Mouse (Mus musculus): ENCODE data around the gene Gdf9. TPM values are rescaled to one million over a fixed set of nuclear protein-coding genes. Genes with fewer than 3 reads are reported as not detected.

Gene Gdf9
- polyA plus RNA-seq, 1 experiment from 2014 or later: 0.82 TPM

DNA sequence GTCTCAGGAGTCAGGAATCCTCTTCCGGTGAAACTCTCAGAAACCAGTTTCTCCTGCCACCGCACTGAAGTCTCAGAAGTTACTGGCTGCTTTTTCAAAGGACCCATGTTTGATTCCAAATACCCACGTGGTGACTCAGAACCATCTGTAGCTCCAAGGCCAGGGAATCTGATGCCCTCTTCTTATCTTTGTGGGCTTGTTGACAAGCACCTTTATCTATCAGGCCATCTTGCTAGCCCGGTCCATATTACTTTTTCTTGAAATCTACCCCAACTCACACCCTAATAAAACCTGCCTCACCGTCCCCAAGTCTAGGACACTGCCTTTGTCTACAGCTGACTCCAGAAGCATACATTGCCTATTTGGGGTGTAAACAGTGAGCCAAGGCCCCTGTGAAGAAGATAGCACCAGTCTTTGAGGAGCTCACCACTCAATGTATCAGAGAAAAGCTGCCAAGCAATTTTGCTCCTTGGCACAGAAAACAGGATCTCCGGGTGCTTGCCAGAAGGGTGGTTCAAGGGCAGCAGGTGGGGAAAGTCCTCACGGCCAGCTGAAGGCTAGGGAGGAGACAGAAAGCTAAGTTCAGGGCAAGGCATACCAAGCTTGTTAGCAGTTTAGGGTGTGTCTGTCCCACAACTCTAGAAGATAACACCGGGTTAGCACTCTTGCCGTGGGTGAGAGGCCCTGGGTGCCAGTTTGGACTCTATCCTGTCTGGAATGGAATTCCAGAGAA lies 52.5 kb downstream of the Gdf9 start:
- H3K4me3 ChIP-seq: no peak overlapping the region
- WGBS: 79% methylated on average over 9 of the region's 9 CpGs
- H3K4me1 ChIP-seq: peaks cover 36% of the 10 kb centered on the region
- H3K36me3 ChIP-seq (replicated peaks): no peaks in the 10 kb centered on the region; the same call in 1 of the 2 replicates
- no peak overlapping the region for H3K27ac ChIP-seq (replicated peaks)
- H3K9me3 ChIP-seq: peaks cover 8% of the 10 kb centered on the region
- peaks cover 80% of the 10 kb centered on the region for H3K27me3 ChIP-seq (replicated peaks; ENCODE audit: low read depth, poor library complexity, severe bottlenecking)
- no peak for DNase-seq (ENCODE audit: low spot score)

DNA sequence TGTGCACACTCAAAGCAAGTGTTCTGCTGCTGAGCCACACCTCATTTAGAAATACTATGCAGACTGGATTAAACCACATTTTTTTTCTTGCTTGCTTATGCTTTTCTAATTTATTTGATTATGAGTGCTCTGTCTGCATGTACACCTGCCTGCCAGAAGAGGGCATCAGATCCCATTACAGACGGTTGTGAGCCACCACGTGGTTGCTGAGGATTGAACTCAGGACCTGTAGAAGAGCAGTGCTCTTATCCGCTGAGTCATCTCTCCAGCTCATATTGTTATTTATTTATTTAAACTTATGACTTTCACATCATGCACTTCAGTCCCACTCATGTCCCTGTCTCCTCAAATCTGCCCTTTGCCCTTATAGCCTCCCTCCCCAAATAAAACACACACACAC lies 54.9 kb downstream of the Gdf9 start:
- Histone ChIP-seq H3K4me1 (peaks cover 24% of the 10 kb centered on the region), H3K36me3 (replicated peaks) (no peaks in the 10 kb centered on the region), H3K27ac (replicated peaks) (no peak overlapping the region), H3K27me3 (replicated peaks; ENCODE audit: low read depth, poor library complexity, severe bottlenecking) (peaks cover 71% of the 10 kb centered on the region), H3K9me3 (no peaks in the 10 kb centered on the region), H3K4me3 (no peak overlapping the region)
- DNase-seq (ENCODE audit: low spot score): no peak
- WGBS: 41% methylated on average over 3 of the region's 3 CpGs

DNA sequence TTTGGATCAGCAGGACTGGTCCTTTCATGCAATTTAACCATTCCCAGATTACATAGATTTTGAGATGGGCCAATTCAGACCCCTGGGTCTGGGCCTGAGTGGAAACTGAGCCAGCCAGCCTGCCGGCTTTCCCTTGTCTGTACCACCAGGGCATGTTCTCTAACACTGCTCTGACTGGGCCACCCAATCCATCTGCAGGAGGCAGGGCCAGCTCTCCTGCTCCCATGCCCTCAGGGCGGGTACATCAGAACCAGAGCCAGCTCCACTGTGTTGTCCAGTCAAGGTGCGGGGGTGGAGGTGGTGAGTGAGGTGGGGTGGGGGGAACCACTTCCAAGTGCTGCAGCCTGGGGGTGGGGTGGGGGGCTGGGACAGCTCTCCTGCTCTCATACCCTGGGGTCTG lies 55.5 kb downstream of the Gdf9 start:
- H3K4me1 ChIP-seq: peaks cover 25% of the 10 kb centered on the region
- no peaks in the 10 kb centered on the region for H3K9me3 ChIP-seq
- no peak overlapping the region for H3K27ac ChIP-seq (replicated peaks)
- peak overlapping the region; percentile 46; the same call in 1 of the 2 replicates for H3K4me3 ChIP-seq
- peaks cover 68% of the 10 kb centered on the region for H3K27me3 ChIP-seq (replicated peaks; ENCODE audit: low read depth, poor library complexity, severe bottlenecking)
- DNase-seq (ENCODE audit: low spot score): no peak
- 57% methylated on average over 3 of the region's 3 CpGs for WGBS
- H3K36me3 ChIP-seq (replicated peaks): no peaks in the 10 kb centered on the region

DNA sequence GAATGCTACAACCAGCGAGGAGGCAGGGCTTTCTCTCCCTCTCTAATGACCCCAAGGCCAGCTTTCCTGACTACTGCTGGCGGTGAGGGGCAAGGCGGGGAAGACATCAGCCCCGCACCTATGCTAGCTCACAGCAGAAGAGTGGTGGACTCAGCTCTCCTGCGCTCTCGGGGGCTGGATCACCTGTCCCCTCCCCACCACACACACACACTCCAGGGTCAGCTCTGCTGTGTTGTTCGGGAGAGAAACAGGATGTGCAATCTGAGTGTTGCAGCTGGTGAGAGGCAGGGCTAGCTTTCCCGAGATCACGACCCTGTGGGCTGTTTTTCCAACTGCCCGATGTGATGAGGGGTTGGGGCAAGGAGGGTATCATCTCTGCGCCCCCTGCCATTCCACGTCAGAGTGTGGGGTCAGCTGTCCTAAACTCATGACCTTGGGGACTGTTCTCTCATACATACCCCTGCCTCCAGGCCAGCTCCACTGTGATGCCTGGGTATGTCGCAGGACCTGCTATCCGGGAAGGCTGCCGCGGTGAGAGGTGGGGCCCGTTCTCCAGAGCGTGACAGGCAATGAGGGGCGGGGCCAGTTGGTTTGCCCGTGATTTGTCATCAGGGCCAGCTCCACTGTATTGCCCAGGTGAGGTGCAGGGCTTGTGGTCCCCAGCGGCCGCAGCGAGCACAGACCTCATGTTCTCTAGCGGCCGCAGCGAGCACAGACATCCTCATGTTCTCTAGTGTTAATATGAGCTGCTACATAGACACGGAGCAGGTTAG lies 56.2 kb downstream of the Gdf9 start:
- H3K27me3 ChIP-seq (replicated peaks; ENCODE audit: low read depth, poor library complexity, severe bottlenecking): peaks cover 62% of the 10 kb centered on the region
- peak; percentile 56 for DNase-seq (ENCODE audit: low spot score)
- WGBS: 8% methylated on average over 27 of the region's 27 CpGs

More for the DNA sequence above, 56.2 kb downstream of the Gdf9 start:
- no peaks in the 10 kb centered on the region for H3K36me3 ChIP-seq (replicated peaks)
- H3K4me1 ChIP-seq: peaks cover 32% of the 10 kb centered on the region
- H3K9me3 ChIP-seq: no peaks in the 10 kb centered on the region
- no peak overlapping the region for H3K27ac ChIP-seq (replicated peaks)
- peak overlapping the region; percentile 46 for H3K4me3 ChIP-seq

Small RNA genes lying within 50 kb of the gene (microRNA-seq; reads per million reads assigned to microRNA genes)
- not detected for gene Mir6920

Other genes starting within 250 kb of the Gdf9 start
- gene Hspa4, start 130.6 kb upstream of the Gdf9 start, polyA plus RNA-seq (2016; fragmentation: Nextera tagmentation; extraction: Ambion mirVana): 130 and 136 TPM in 2 replicates
- gene Zcchc10, start 106.3 kb upstream of the Gdf9 start, polyA plus RNA-seq (2016; fragmentation: Nextera tagmentation; extraction: Ambion mirVana): 29.2 and 30.4 TPM in 2 replicates
- 37.5 and 42.7 TPM in 2 replicates for gene Aff4, start 80.2 kb upstream of the Gdf9 start, polyA plus RNA-seq (2016; fragmentation: Nextera tagmentation; extraction: Ambion mirVana)
- gene Leap2, start 7.9 kb upstream of the Gdf9 start, polyA plus RNA-seq (2016; fragmentation: Nextera tagmentation; extraction: Ambion mirVana): not detected in 2 replicates
- gene Uqcrq, start 192 bp upstream of the Gdf9 start, polyA plus RNA-seq (2016; fragmentation: Nextera tagmentation; extraction: Ambion mirVana): 525 and 531 TPM in 2 replicates
- gene Gm10447, start 26.1 kb downstream of the Gdf9 start, polyA plus RNA-seq (2016; fragmentation: Nextera tagmentation; extraction: Ambion mirVana): 0.16 and 0.19 TPM in 2 replicates
- gene Shroom1, start 26.2 kb downstream of the Gdf9 start, polyA plus RNA-seq (2016; fragmentation: Nextera tagmentation; extraction: Ambion mirVana): 2.3 and 2.4 TPM in 2 replicates
- gene Gm9837, start 39.5 kb downstream of the Gdf9 start, polyA plus RNA-seq (2016; fragmentation: Nextera tagmentation; extraction: Ambion mirVana): not detected in 2 replicates
- gene Gm9945, start 49.1 kb downstream of the Gdf9 start, polyA plus RNA-seq (2016; fragmentation: Nextera tagmentation; extraction: Ambion mirVana): 0.16 TPM in 1 of 2 replicates, not detected in the other
- 0.44 and 0.82 TPM in 2 replicates for gene Sowaha, start 49.3 kb downstream of the Gdf9 start, polyA plus RNA-seq (2016; fragmentation: Nextera tagmentation; extraction: Ambion mirVana)
- gene Sept8, start 88.2 kb downstream of the Gdf9 start, polyA plus RNA-seq (2016; fragmentation: Nextera tagmentation; extraction: Ambion mirVana): 17.7 and 19.0 TPM in 2 replicates
- gene Kif3a, start 136.4 kb downstream of the Gdf9 start, polyA plus RNA-seq (2016; fragmentation: Nextera tagmentation; extraction: Ambion mirVana): 68.0 and 77.6 TPM in 2 replicates
- 0.61 and 0.72 TPM in 2 replicates for gene Il4, start 187.6 kb downstream of the Gdf9 start, polyA plus RNA-seq (2016; fragmentation: Nextera tagmentation; extraction: Ambion mirVana)
- not detected in 2 replicates for gene Il13, start 203.7 kb downstream of the Gdf9 start, polyA plus RNA-seq (2016; fragmentation: Nextera tagmentation; extraction: Ambion mirVana)